Mouse (Mus musculus) forebrain, postnatal 0 days (tissue): ENCODE results near the gene Gemin4. TPM values are rescaled to one million over a fixed set of nuclear protein-coding genes. Genes with fewer than 3 reads are reported as not detected.

ENCODE experiments used
- ATAC-seq: fragments of 200-750 bp; cut with Nextera tagmentation; 2 replicates; pipeline ENCODE4 v1.8.0; 2017; ENCODE audit warnings: mild to moderate bottlenecking, moderate library complexity
- DNase-seq: peaks from one replicate; pipeline ENCODE4 v3.0.0-alpha.2; 2015
- H3K27ac ChIP-seq: fragments of 300-500 bp; sonication (generic); 2 replicates; pipeline ENCODE4 v1.5.1; 2014; ENCODE audit warnings: low read depth, mild to moderate bottlenecking, antibody characterized with exemption, low read length, moderate library complexity, mixed read lengths
- H3K27me3 ChIP-seq: fragments of 300-500 bp; sonication (generic); 2 replicates; pipeline ENCODE4 v1.6.1; 2014; ENCODE audit warnings: mild to moderate bottlenecking, low read length, mixed read lengths; ENCODE audit not compliant: insufficient read depth
- H3K36me3 ChIP-seq: fragments of 300-500 bp; sonication (generic); 2 replicates; pipeline ENCODE4 v1.6.1; 2014; ENCODE audit warnings: mild to moderate bottlenecking, moderate library complexity; ENCODE audit not compliant: insufficient read depth
- H3K4me1 ChIP-seq: fragments of 300-500 bp; sonication (generic); 2 replicates; pipeline ENCODE4 v1.6.1; 2014; ENCODE audit warnings: antibody characterized with exemption; ENCODE audit not compliant: insufficient read depth
- H3K4me2 ChIP-seq: fragments of 300-500 bp; sonication (generic); 2 replicates; pipeline ENCODE4 v1.6.1; 2014; ENCODE audit warnings: low read depth, mild to moderate bottlenecking, moderate library complexity
- H3K4me3 ChIP-seq: fragments of 300-500 bp; sonication (generic); 2 replicates; pipeline ENCODE4 v1.5.1; 2014; ENCODE audit warnings: low read depth, low read length, mixed read lengths
- H3K9ac ChIP-seq: fragments of 300-500 bp; sonication (generic); 2 replicates; pipeline ENCODE4 v1.6.1; 2014; ENCODE audit warnings: mild to moderate bottlenecking
- H3K9me3 ChIP-seq: fragments of 300-500 bp; sonication (generic); 2 replicates; pipeline ENCODE4 v1.6.1; 2016; ENCODE audit warnings: low read length
- CTCF ChIP-seq: sonication (generic); IDR thresholded peaks from 2 replicates; pipeline ENCODE4 v1.5.1; 2016; ENCODE audit warnings: antibody characterized with exemption, control low read depth, low read depth
- WGBS: fragments of 180-500 bp; shearing (Covaris S2); extraction: QIAGEN DNeasy Blood & Tissue Kit; methylation state at CpG from one replicate; pipeline ENCODE4 v1.1.7; 2014; 5-methylcytosine and 5-hydroxymethylcytosine counted together
- polyA plus RNA-seq: library from polyadenylated mRNA; unstranded; fragments of >200 nt; fragmentation: Nextera tagmentation; extraction: Ambion mirVana; gene quantifications from 2 replicates; pipeline ENCODE4 v1.2.1, GENCODE M21; 2015
- total RNA-seq: library from RNA; depleted of rRNA; stranded (reverse); fragments of >200 nt; gene quantifications from 2 replicates; pipeline ENCODE4 v1.2.3, GENCODE M21; 2014; rRNA removed

Gemin4 gene
- total RNA-seq = 11.5 and 12.2 TPM in 2 replicates
- polyA plus RNA-seq = 6.9 and 8.7 TPM in 2 replicates

- TF ChIP-seq CTCF = peak; percentile 99
- Histone ChIP-seq H3K9ac (peak within 1 kb of the TSS; percentile 86), H3K36me3 (peaks cover 29% of the 10 kb centered on the region), H3K4me3 (peak within 1 kb of the TSS; percentile 67), H3K4me1 (no peaks in the 10 kb centered on the region; the same call in 1 of the 2 replicates), H3K27me3 (no peaks in the 10 kb centered on the region), H3K27ac (peak within 1 kb of the TSS; percentile 89), H3K9me3 (no peaks in the 10 kb centered on the region), H3K4me2 (peak within 1 kb of the TSS; percentile 64)
- DNase-seq (peak; percentile 98), ATAC-seq (peak; percentile 99)
- 4% methylated on average over 35 of the region's 35 CpGs for WGBS
Observed at GRCm38 (mm10) chr11:76217390-76217800, at the start of gene Gemin4, which contains the start of gene Dbil5. Gene Gemin4 (minus strand): TSS chr11:76217664. Gene Dbil5 (plus strand): TSS chr11:76217608.

GRCm38 (mm10) chr11:76262611-76263351, 45.3 kb upstream of the Gemin4 start:
- no peak overlapping the region for H3K4me2 ChIP-seq
- no peaks in the 10 kb centered on the region for H3K4me1 ChIP-seq
- H3K9me3 ChIP-seq = no peaks in the 10 kb centered on the region
- H3K9ac ChIP-seq = no peak overlapping the region
- no peaks in the 10 kb centered on the region for H3K36me3 ChIP-seq
- no peak overlapping the region for H3K27ac ChIP-seq
- no peak for ATAC-seq
- H3K4me3 ChIP-seq = no peak overlapping the region
- H3K27me3 ChIP-seq = no peaks in the 10 kb centered on the region
- DNase-seq = no peak
- no peak for TF ChIP-seq CTCF
- WGBS = 15% methylated on average over 19 of the region's 19 CpGs

- TF ChIP-seq CTCF = no peak
- no peak for DNase-seq
- H3K9me3 ChIP-seq = no peaks in the 10 kb centered on the region
Observed at GRCm38 (mm10) chr11:76261224-76261623, 43.8 kb upstream of the Gemin4 start.

GRCm38 (mm10) chr11:76260208-76261050, 43.0 kb upstream of the Gemin4 start:
- no peak overlapping the region for H3K4me3 ChIP-seq

More at GRCm38 (mm10) chr11:76261224-76261623, 43.8 kb upstream of the Gemin4 start:
- Histone ChIP-seq H3K27me3 (no peaks in the 10 kb centered on the region), H3K4me1 (no peaks in the 10 kb centered on the region), H3K9ac (no peak overlapping the region), H3K36me3 (no peaks in the 10 kb centered on the region), H3K4me2 (no peak overlapping the region), H3K27ac (no peak overlapping the region), H3K4me3 (no peak overlapping the region)
- ATAC-seq = no peak
- WGBS = 69% methylated on average over 12 of the region's 12 CpGs

GRCm38 (mm10) chr11:76258511-76258910, 41.0 kb upstream of the Gemin4 start:
- no peak for ATAC-seq
- no peak for TF ChIP-seq CTCF
- Histone ChIP-seq H3K36me3 (no peaks in the 10 kb centered on the region), H3K4me3 (no peak overlapping the region), H3K4me2 (no peak overlapping the region), H3K4me1 (no peaks in the 10 kb centered on the region), H3K27ac (no peak overlapping the region), H3K9ac (no peak overlapping the region), H3K27me3 (no peaks in the 10 kb centered on the region), H3K9me3 (no peaks in the 10 kb centered on the region)
- 85% methylated on average over 6 of the region's 6 CpGs for WGBS
- DNase-seq = no peak

More at GRCm38 (mm10) chr11:76260208-76261050, 43.0 kb upstream of the Gemin4 start:
- ATAC-seq = peak; percentile 50; the same call in 1 of the 2 replicates
- H3K9me3 ChIP-seq = no peaks in the 10 kb centered on the region
- WGBS = 37% methylated on average over 10 of the region's 10 CpGs
- no peaks in the 10 kb centered on the region for H3K4me1 ChIP-seq
- no peaks in the 10 kb centered on the region for H3K36me3 ChIP-seq
- H3K27me3 ChIP-seq = no peaks in the 10 kb centered on the region
- H3K4me2 ChIP-seq = no peak overlapping the region
- H3K27ac ChIP-seq = no peak overlapping the region
- no peak overlapping the region for H3K9ac ChIP-seq
- TF ChIP-seq CTCF = no peak
- DNase-seq = no peak

- Histone ChIP-seq H3K36me3 (no peaks in the 10 kb centered on the region), H3K9me3 (no peaks in the 10 kb centered on the region), H3K4me2 (no peak overlapping the region), H3K27ac (no peak overlapping the region), H3K9ac (no peak overlapping the region), H3K4me3 (no peak overlapping the region), H3K27me3 (no peaks in the 10 kb centered on the region), H3K4me1 (no peaks in the 10 kb centered on the region)
- no peak for TF ChIP-seq CTCF
- DNase-seq (no peak), ATAC-seq (no peak)
- 79% methylated on average over 4 of the region's 4 CpGs for WGBS
Observed at GRCm38 (mm10) chr11:76257386-76257785, 39.9 kb upstream of the Gemin4 start.
